Mouse (Mus musculus) small intestine, adult 2 months (tissue): Measurements from ENCODE around the gene Gm4779.
"Not testable (repeated sequence)": the region's sequence is repeated elsewhere in the genome, so short reads cannot be mapped to it uniquely, and the experiment has no call there.

Source experiments
- CTCF ChIP-seq: fragments of 200-500 bp; IDR thresholded peaks from 2 replicates; pipeline ENCODE4 v1.5.1; 2012; ENCODE audit warnings: low read depth, mild to moderate bottlenecking, control low read depth, inconsistent platforms, low read length, moderate library complexity, mixed read lengths; ENCODE audit not compliant: insufficient replicate concordance, insufficient read length; ENCODE audit errors: extremely low read depth
- POLR2A ChIP-seq: fragments of 200-500 bp; IDR thresholded peaks from 2 replicates; pipeline ENCODE4 v1.6.1; 2012; ENCODE audit warnings: low read depth, mild to moderate bottlenecking, control low read depth, inconsistent platforms, low read length, moderate library complexity

GRCm38 (mm10) chrX:101819980-101820379 lies 25.8 kb upstream of the Gm4779 start:
- not testable (repeated sequence) for TF ChIP-seq POLR2A, CTCF
